Mouse (Mus musculus) A20 (cell line): ENCODE measurements around the gene Gcn1l1.
"Not testable (repeated sequence)": the region's sequence is repeated elsewhere in the genome, so short reads cannot be mapped to it uniquely, and the experiment has no call there.

Source experiments
- DNase-seq: peaks from one replicate; pipeline ENCODE4 v3.0.0-alpha.2; 2011; ENCODE audit warnings: low read depth, low spot score

Gene Gcn1l1

GRCm38 (mm10) chr5:115559237-115560101 is 5.6 kb upstream of the Gcn1l1 start, which contains the start of gene Rplp0:
Gene Rplp0 (plus strand): TSS chr5:115559467.
- peak; percentile 99 for DNase-seq

DNA sequence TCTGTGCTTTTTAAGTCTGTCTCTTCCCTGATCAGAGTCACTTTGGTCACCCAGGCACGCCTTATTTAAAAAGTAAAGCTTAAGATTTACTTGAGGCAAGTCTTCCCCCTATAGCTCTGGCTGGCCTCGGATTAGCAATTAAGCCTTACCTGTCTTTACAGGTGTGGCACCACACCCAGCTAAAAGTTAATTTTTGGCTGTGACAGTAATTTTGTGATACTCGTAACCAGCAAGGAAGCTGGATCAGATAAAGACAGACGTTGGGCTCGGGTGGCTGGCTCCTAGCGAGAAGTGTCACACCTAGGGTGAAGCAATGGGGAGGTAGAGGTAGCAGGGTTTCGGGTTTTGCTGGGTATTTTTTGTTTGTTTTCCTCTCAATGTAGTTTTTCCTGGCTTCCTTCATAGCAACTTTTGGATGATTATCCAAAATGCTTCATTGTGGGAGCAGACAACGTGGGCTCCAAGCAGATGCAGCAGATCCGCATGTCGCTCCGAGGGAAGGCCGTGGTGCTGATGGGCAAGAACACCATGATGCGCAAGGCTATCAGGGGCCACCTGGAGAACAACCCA is 4.6 kb upstream of the Gcn1l1 start:
- DNase-seq = peak; percentile 20

DNA sequence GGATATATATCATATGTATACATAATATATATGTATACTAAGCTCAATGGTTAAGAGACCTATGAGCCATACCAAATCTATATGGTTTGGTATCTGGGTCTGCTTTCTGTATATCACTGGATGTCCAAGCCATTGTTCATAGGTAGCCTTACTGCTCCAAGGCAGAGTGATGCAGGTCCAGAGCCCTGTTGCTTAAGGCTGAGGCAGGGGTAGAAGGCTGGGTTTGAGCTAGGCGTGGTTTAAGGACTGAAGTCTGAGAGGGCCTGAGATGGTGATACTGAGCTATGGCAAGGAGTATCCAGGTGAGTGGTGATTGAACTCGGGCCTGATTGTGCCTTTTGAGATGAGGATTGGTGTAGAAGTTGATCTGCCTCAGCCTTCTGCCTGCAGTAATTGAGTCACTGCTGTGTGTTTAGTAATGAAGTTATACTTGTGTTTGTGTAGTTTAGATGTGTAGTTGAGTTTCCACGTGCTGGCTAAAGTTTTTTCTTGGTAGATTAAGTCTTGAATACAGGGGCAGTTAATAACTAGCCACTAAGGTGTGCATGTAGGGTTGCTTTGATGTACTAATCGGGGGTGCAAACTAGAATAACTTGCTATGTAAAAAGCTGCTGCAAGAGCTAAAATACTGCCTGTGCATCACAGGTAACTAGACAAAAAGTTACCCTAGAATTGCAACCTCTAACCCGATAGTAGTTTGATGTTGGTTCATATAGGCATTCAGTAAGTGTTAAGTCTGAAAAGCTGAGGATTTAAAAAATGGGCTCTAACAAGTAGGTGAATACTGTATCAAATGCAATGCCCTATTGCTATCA is 1.1 kb upstream of the Gcn1l1 start:
- DNase-seq = peak; percentile 57

DNA sequence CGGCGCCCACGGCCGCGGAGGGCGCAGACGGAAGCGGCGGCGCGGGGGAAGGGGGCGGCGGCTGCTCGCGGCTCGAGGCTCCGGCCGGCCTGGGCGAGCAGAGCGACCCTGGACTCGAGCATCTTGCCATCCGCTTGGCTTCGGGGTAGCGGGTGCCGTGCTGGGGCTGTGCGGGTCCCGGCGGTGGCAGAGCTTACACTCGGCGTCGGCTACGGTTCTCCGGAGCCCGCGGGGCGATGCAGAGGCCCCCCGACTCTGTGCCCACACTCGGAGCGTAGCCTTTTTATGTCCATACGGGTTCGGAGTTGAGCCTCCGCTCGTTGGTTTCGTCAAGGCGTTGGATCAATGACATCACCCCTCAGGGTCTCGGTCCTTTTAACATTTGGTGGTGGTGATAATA is 349 bp downstream of the Gcn1l1 start:
- peak; percentile 46 for DNase-seq

DNA sequence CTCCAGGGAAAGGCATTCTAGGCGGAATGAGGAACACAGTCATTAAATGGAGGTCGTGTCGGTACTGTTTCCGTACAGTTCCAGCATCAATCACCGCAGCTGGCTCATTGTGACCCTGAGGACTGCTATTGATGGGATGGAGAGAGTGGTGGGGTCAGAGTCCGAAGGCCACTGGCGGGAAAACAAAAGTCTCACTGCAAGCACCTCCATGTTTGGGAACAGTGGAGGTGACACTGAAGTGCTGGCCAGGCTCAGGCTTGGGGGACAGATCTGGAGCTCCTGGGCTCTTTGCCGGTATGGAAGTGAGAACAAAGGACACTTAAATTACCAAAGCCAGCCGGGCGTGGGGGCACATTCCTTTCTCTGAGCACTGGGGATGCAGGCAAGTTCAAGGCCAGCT is 3.6 kb downstream of the Gcn1l1 start:
- no peak for DNase-seq

GRCm38 (mm10) chr5:115569308-115569707 is 4.3 kb downstream of the Gcn1l1 start:
- DNase-seq = no peak

GRCm38 (mm10) chr5:115569721-115570120 is 4.7 kb downstream of the Gcn1l1 start:
- no peak for DNase-seq

DNA sequence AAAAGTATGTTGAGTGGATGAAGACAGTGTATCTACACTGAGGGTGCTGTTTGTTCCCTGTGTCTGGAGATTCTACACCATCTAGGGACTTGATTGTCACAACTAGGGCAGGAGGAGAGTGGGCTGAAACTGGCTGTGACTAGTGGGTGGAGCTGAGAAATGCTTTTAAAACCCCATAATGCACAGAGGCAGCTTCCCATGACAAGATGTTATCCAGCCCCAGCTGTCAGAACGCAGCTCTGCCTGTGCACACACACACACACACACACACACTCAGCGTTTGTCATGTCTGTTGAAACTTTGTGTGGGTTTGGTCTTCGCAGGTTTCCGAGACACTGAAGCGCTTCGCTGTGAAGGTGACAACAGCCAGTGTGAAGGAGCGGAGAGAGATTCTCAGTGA is 6.0 kb downstream of the Gcn1l1 start:
- no peak for DNase-seq

- no peak for DNase-seq
Measured at GRCm38 (mm10) chr5:115572679-115573535, 7.9 kb downstream of the Gcn1l1 start.

GRCm38 (mm10) chr5:115574992-115575391 is 9.9 kb downstream of the Gcn1l1 start:
- DNase-seq = no peak

- not testable (repeated sequence) for DNase-seq
Measured at GRCm38 (mm10) chr5:115577686-115578085, 12.6 kb downstream of the Gcn1l1 start.

DNA sequence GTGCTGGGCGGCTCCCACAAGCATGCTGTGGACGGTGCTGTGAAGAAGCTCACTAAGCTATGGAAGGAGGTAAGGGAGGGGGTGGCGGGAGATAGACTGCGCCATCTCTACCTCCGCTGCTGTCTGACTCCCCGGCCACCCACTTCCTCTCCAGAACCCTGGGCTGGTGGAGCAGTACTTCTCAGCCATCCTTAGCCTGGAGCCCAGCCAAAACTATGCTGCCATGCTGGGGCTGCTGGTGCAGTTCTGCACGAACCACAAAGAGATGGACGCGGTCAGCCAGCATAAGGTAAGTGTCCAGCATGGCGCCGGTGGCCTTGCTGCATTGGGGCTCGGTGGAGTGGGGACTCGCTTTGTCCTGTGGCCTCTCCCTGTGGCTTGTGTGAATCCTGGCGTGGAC is 13.9 kb downstream of the Gcn1l1 start:
- no peak for DNase-seq

DNA sequence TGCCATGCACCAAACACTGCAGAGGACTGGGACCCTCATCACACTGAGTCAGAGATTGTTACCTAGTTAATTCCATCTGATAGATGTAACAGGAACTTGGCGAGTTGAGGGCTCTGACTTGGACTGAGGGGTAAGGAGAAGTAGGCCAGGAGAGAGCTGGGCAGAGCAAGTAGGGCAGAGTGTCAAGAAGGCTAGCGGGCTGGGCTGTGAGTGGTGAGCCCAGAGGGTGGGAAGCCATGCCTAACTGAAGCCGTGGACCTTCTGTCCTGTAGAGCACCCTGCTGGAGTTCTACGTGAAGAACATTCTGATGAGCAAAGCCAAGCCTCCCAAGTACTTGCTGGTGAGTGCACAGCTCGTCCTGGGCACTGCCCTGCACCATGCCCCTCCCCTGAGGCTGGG is 14.3 kb downstream of the Gcn1l1 start:
- DNase-seq = no peak

DNA sequence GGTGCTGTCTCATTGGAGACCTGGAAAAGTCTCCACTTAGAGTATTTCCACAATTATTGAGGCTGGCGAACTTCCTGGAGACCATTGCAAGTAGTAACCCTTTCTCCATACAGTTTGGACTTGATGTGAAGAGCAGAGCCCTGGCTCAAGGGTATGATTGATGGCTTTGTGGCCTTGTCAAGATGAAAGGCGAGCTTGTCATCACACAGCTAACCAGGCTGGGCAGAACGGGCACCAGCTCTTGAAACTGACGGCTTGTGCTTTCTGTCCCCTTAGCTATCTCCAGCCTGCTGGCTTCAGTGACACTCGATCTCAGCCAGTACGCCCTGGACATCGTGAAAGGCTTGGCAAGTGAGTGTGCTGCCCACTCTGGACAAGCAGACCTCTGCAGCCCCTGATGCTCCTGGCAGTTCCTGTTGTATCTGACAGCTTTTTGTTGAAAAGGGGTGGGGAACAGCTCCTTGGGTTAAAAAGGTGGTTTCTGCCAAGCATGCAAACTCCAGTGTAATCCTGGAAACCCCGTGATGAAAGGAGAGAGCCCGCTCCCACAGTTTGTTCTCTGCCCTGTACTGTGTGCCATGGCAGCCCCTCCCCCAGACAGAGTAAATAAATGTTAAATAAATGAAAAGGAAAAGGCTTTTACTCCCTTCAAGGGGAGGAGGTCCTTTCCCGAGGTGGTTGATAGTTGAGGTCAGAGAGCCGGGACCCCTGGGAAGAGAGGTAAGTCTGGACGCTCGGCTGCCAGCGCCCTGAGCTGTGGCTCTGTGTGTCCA is 15.4 kb downstream of the Gcn1l1 start:
- DNase-seq = no peak

- DNase-seq = no peak
Measured at GRCm38 (mm10) chr5:115581662-115582061, 16.6 kb downstream of the Gcn1l1 start.

DNA sequence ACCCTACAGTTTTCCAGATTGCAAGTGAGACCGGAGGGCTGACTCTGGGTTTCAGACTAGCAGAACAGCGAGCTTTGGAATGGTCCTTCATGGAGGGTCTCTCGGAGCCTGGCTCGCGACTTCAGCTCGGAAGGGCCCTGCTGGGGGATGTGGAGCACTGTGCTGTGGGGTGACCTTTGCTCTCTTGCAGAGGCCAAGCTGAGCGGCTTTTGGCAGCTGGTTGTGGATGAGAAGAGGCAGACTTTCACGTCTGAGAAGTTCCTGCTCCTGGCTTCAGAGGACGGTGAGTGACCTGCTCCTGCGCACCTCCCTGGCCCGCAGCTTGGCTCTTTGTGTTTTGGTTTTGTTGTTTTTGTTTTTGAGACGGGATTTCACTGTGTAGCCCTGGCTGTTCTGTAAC is 20.6 kb downstream of the Gcn1l1 start:
- no peak for DNase-seq

- DNase-seq = no peak
Measured at GRCm38 (mm10) chr5:115586166-115586565, 21.1 kb downstream of the Gcn1l1 start.

DNA sequence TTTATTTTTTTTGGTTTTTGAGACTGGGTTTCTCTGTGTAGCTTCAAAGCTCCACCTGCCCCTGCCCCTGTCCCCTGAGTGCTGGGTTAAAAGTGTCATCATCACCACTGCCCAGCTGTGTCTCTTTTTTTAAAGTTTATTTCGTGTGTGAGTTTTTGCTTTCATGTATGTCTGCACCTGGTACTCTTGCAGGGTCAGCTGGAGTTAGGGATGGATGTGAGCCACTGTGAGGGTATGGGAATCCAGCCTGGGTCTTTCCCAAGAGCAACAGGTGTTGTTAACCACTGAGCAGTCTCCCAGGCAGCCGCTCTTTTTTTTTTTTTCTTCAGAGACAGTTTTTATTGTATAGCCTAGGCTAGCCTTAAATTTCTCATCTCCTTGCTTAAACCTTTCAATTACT is 21.7 kb downstream of the Gcn1l1 start:
- DNase-seq = peak; percentile 69

DNA sequence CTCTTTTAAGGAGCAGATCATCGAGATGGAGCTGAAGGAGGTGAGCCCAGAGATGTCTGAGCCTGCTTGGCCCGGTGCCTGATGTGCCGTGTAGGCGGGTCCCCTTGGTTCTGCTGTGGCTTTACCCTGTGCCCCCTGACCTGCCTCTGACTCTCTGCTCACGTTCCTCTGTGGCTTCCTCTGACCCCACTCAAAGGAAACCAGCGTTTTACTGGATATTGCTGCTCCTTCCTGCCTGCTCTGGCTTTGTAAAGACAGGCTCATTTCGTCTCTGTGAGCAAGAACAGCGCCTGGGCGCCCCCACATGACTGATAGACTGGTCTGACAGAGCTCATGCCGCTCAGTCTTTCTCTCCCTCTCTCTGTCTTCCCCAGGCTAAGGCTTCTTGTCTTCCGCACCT is 26.0 kb downstream of the Gcn1l1 start:
- no peak for DNase-seq

- no peak for DNase-seq
Measured at GRCm38 (mm10) chr5:115591506-115591905, 26.5 kb downstream of the Gcn1l1 start.

- DNase-seq = no peak
Measured at GRCm38 (mm10) chr5:115603561-115603960, 38.5 kb downstream of the Gcn1l1 start.
